Mouse (Mus musculus) embryonic fibroblast, embryonic 13.5 days (primary cell): Measurements from ENCODE around the gene Slamf7. TPM values are rescaled to one million over a fixed set of nuclear protein-coding genes. Genes with fewer than 3 reads are reported as not detected.

Experiments
- H3K27ac ChIP-seq: 2 replicates; pipeline ENCODE4 v1.5.1; 2012; ENCODE audit warnings: low read length, control low read depth, inconsistent platforms; ENCODE audit not compliant: insufficient read depth
- H3K4me1 ChIP-seq: 2 replicates; pipeline ENCODE4 v1.6.1; 2011; ENCODE audit warnings: low read length; ENCODE audit not compliant: control insufficient read depth, insufficient read depth
- H3K4me3 ChIP-seq: 2 replicates; pipeline ENCODE4 v1.5.1; 2011; ENCODE audit warnings: mild to moderate bottlenecking, control low read depth, low read length; ENCODE audit not compliant: insufficient read depth
- CTCF ChIP-seq: IDR thresholded peaks from 2 replicates; pipeline ENCODE4 v1.5.1; 2011; ENCODE audit warnings: mild to moderate bottlenecking, control low read depth, low read length, moderate library complexity, borderline replicate concordance; ENCODE audit not compliant: insufficient read depth
- POLR2A ChIP-seq: IDR thresholded peaks from 2 replicates; pipeline ENCODE4 v1.6.1; 2011; ENCODE audit warnings: low read depth, mild to moderate bottlenecking, control low read depth, low read length, moderate library complexity
- polyA plus RNA-seq: library from polyadenylated mRNA; stranded (reverse); fragments of >200 nt; gene quantifications from 2 replicates; pipeline ENCODE4 v1.2.4, GENCODE M21; 2011; ENCODE audit warnings: low read depth; ENCODE audit not compliant: missing spikeins, insufficient read length

Slamf7 gene
- polyA plus RNA-seq, 1 experiment = not detected

- Histone ChIP-seq H3K4me1 (no peaks in the 10 kb centered on the region), H3K27ac (no peak overlapping the region), H3K4me3 (no peak overlapping the region)
- no peak for TF ChIP-seq CTCF
- TF ChIP-seq POLR2A = no peak
Measured at GRCm38 (mm10) chr1:171613962-171614361, 38.9 kb downstream of the Slamf7 start.

- Histone ChIP-seq H3K4me1 (peaks cover 4% of the 10 kb centered on the region), H3K4me3 (no peak overlapping the region), H3K27ac (no peak overlapping the region)
- TF ChIP-seq POLR2A = no peak
- TF ChIP-seq CTCF = no peak
Measured at GRCm38 (mm10) chr1:171610781-171611180, 42.1 kb downstream of the Slamf7 start.

- no peak overlapping the region for H3K4me3 ChIP-seq
- TF ChIP-seq POLR2A (no peak), CTCF (no peak)
- no peak overlapping the region for H3K27ac ChIP-seq
- peaks cover 4% of the 10 kb centered on the region for H3K4me1 ChIP-seq
Measured at GRCm38 (mm10) chr1:171610026-171610425, 42.8 kb downstream of the Slamf7 start.

GRCm38 (mm10) chr1:171607176-171607575 is 45.7 kb downstream of the Slamf7 start, which contains the start of gene Ly9:
Gene Ly9, minus strand, starts transcription at chr1:171607410.
- TF ChIP-seq CTCF = no peak
- TF ChIP-seq POLR2A = no peak
- no peak within 1 kb of the TSS for H3K4me3 ChIP-seq
- H3K4me1 ChIP-seq = peaks cover 4% of the 10 kb centered on the region
- H3K27ac ChIP-seq = no peak within 1 kb of the TSS

GRCm38 (mm10) chr1:171606656-171607055 is 46.2 kb downstream of the Slamf7 start:
- no peak overlapping the region for H3K4me3 ChIP-seq
- H3K27ac ChIP-seq = no peak overlapping the region
- TF ChIP-seq POLR2A = no peak
- no peak for TF ChIP-seq CTCF
- peaks cover 4% of the 10 kb centered on the region for H3K4me1 ChIP-seq

- Histone ChIP-seq H3K4me3 (no peak overlapping the region), H3K4me1 (peaks cover 4% of the 10 kb centered on the region), H3K27ac (no peak overlapping the region)
- TF ChIP-seq POLR2A = no peak
- no peak for TF ChIP-seq CTCF
Measured at GRCm38 (mm10) chr1:171604686-171605085, 48.1 kb downstream of the Slamf7 start.

GRCm38 (mm10) chr1:171584584-171584983 is 68.3 kb downstream of the Slamf7 start:
- Histone ChIP-seq H3K4me1 (no peaks in the 10 kb centered on the region), H3K4me3 (no peak overlapping the region), H3K27ac (no peak overlapping the region)
- TF ChIP-seq CTCF = no peak
- no peak for TF ChIP-seq POLR2A

Other genes with a start within 250 kb of the Slamf7 start
- 28.3 and 37.3 TPM in 2 replicates for gene Usf1, start 241.7 kb downstream of the Slamf7 start, polyA plus RNA-seq
- gene Tstd1, start 234.2 kb downstream of the Slamf7 start, polyA plus RNA-seq = 1.9 TPM in 1 of 2 replicates, not detected in the other
- gene F11r, start 215.5 kb downstream of the Slamf7 start, polyA plus RNA-seq = 7.4 and 9.4 TPM in 2 replicates
- gene Alyref2, start 149.6 kb downstream of the Slamf7 start, polyA plus RNA-seq = 4.0 and 6.1 TPM in 2 replicates
- not detected in 2 replicates for gene Itln1, start 117.7 kb downstream of the Slamf7 start, polyA plus RNA-seq
- 0.40 TPM in 1 of 2 replicates, not detected in the other for gene Cd244a, start 93.8 kb downstream of the Slamf7 start, polyA plus RNA-seq
- 0.47 TPM in 1 of 2 replicates, not detected in the other for gene Ly9, start 45.6 kb downstream of the Slamf7 start, polyA plus RNA-seq
- 1.6 TPM in 1 of 2 replicates, not detected in the other for gene Cd48, start 29.0 kb upstream of the Slamf7 start, polyA plus RNA-seq
- gene Slamf1, start 114.1 kb upstream of the Slamf7 start, polyA plus RNA-seq = not detected in 2 replicates
- 0.33 and 2.0 TPM in 2 replicates for gene Cd84, start 186.7 kb upstream of the Slamf7 start, polyA plus RNA-seq
- gene Gm10521, start 242.6 kb upstream of the Slamf7 start, polyA plus RNA-seq = not detected in 2 replicates